Comparison of ENCODE assay signal across 9 mouse cellular contexts in genomic region chr16:38197299-38197698, GRCm38 (mm10).
A peak's percentile ranks its signal among the peaks of the same experiment; 100 is the strongest.
DNase-seq lines count a peak whose midpoint lies in the region; ATAC-seq lines count a peak whose summit lies in the region.
"Had no signal": no experiment of that assay in that cellular context is flagged by ENCODE, and none has a peak within 500 bp of the region (broad histone marks: within the 10 kb centered on the region; RNA-seq: fewer than 3 reads in every experiment).

No protein-coding gene starts in this region.

- H3K27me3 ChIP-seq in liver, embryonic 12.5 days (replicated peaks) = no peaks in the 10 kb centered on the region
- no peaks in the 10 kb centered on the region for H3K27me3 ChIP-seq in embryonic facial prominence, embryonic 14.5 days (replicated peaks; ENCODE audit: control insufficient read depth, insufficient read depth, low read length)
- H3K27me3 ChIP-seq: embryonic facial prominence, embryonic 15.5 days had no signal

- no peak overlapping the region for H3K4me3 ChIP-seq in liver, embryonic 12.5 days
- H3K4me3 ChIP-seq in embryonic facial prominence, embryonic 14.5 days (ENCODE audit: low read depth, low read length) = no peak overlapping the region
- H3K4me3 ChIP-seq: embryonic facial prominence, embryonic 15.5 days had no signal

- intact Hi-C loops in left cerebral cortex, postnatal 36 days (cut with DNase I) = loop anchor here (2.0 to 5.0 kb wide), 2 partner anchors 106 to 205 kb away; no protein-coding TSS in a partner anchor

- H3K4me1 ChIP-seq in liver, embryonic 12.5 days = no peaks in the 10 kb centered on the region
- no peaks in the 10 kb centered on the region for H3K4me1 ChIP-seq in embryonic facial prominence, embryonic 14.5 days (ENCODE audit: control insufficient read depth, insufficient read depth, low read length)
- H3K4me1 ChIP-seq: embryonic facial prominence, embryonic 15.5 days had no signal

- no peak overlapping the region for H3K9ac ChIP-seq in liver, embryonic 12.5 days
- H3K9ac ChIP-seq in embryonic facial prominence, embryonic 14.5 days (ENCODE audit: low read depth, low read length) = no peak overlapping the region
- H3K9ac ChIP-seq: embryonic facial prominence, embryonic 15.5 days had no signal

- no peak overlapping the region for H3K27ac ChIP-seq in liver, embryonic 12.5 days
- no peak overlapping the region for H3K27ac ChIP-seq in embryonic facial prominence, embryonic 14.5 days (replicated peaks; ENCODE audit: low read depth, low read length)
- H3K27ac ChIP-seq: embryonic facial prominence, embryonic 15.5 days had no signal

- DNase-seq in liver = peak; percentile 30
- DNase-seq in adrenal gland, postnatal 36 days = peak; percentile 27 to 69
- peak; percentile 67 for DNase-seq in embryonic facial prominence, embryonic 14.5 days (ENCODE audit: low spot score)
- peak; percentile 78 for DNase-seq in induced T-regulatory cell, adult 2 months (ENCODE audit: low read depth)
- peak; percentile 28 to 61 for DNase-seq in left cerebral cortex, postnatal 36 days (ENCODE audit: low spot score in 2 of 2)
- DNase-seq in telencephalon, adult 2 months (ENCODE audit: low read depth, low spot score) = peak; percentile 62

- 56% methylated on average over 4 of the region's 4 CpGs for WGBS in liver, embryonic 12.5 days (ENCODE audit: insufficient replicate concordance)
- 62% methylated on average over 4 of the region's 4 CpGs for WGBS in embryonic facial prominence, embryonic 14.5 days

- no peaks in the 10 kb centered on the region for H3K9me3 ChIP-seq in liver, embryonic 12.5 days (replicated peaks)
- no peaks in the 10 kb centered on the region for H3K9me3 ChIP-seq in embryonic facial prominence, embryonic 14.5 days (ENCODE audit: control insufficient read depth, low read length)
- H3K9me3 ChIP-seq: embryonic facial prominence, embryonic 15.5 days had no signal

- peaks cover 60% of the 10 kb centered on the region for H3K36me3 ChIP-seq in liver, embryonic 12.5 days
- H3K36me3 ChIP-seq in embryonic facial prominence, embryonic 14.5 days (ENCODE audit: control insufficient read depth, insufficient read depth, low read length) = peaks cover 51% of the 10 kb centered on the region

- ATAC-seq in liver, embryonic 12.5 days = no peak
- ATAC-seq in embryonic facial prominence, embryonic 14.5 days (ENCODE audit: low read depth) = peak; percentile 19; the same call in 1 of the 2 replicates
- 0 out of 2 replicates have a peak, but pooled peaks have one; percentile 31 for ATAC-seq in monocyte, adult 5-6 weeks (replicated peaks; ENCODE audit: insufficient number of reproducible peaks, low FRiP score, low TSS enrichment, poor library complexity, severe bottlenecking)

- H3K4me2 ChIP-seq in liver, embryonic 12.5 days = no peak overlapping the region
- H3K4me2 ChIP-seq in embryonic facial prominence, embryonic 14.5 days (ENCODE audit: low read depth, low read length) = no peak overlapping the region
- H3K4me2 ChIP-seq: embryonic facial prominence, embryonic 15.5 days had no signal
